Mouse (Mus musculus) liver, embryonic 14.5 days (tissue): ENCODE measurements around the gene Naxd.

ENCODE experiments used
- CTCF ChIP-seq: IDR thresholded peaks from 2 replicates; pipeline ENCODE4 v1.5.1; 2016; ENCODE audit warnings: antibody characterized with exemption, low read depth, control low read depth
- EP300 ChIP-seq: IDR thresholded peaks from 2 replicates; pipeline ENCODE4 v1.6.1; 2016; ENCODE audit warnings: antibody characterized with exemption, low read depth

- TF ChIP-seq CTCF = no peak
- TF ChIP-seq EP300 = no peak
Measured at GRCm38 (mm10) chr8:11559511-11559910, 62.2 kb downstream of the Naxd start.
